Mouse (Mus musculus): ENCODE data around the gene Tex2. TPM values are rescaled to one million over a fixed set of nuclear protein-coding genes. Genes with fewer than 3 reads are reported as not detected.

Gene Tex2
- polyA plus RNA-seq, 1 experiment from 2014 or later = 11.9 TPM

DNA sequence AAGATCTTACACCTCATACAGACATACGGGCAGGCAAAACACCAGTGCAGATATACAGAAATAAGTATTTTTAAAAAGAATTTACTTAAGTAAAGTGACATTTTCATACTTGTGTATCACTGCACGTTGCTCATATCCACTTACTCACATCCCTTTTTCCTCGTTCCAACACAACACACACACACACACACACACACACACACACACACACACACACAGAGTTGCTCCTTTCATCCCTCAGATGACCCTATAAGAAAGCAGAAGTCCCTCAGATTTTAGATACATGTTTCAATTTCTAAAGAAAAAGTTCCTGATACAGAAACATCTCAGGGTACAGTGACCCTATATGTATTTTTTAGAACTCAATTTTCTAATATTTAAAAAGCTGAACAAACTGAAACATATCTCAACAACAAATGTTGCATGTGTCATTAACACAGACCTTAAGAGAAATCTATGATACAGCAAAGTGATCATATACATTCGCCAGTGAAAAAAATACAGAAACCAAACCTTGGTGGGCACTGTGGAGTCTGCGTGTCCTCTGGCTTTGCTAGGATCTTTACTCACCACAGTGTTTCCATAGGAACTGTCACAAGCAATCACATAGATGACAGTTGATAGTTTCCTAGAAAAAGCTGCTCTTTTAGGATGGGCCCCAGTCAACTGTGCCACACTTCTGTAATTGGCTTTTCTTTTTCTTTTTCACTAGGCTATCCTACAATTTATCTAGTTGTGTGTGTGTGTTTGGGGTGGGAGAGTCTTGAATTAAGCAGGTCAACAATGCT lies 151.9 kb downstream of the Tex2 start:
- 91% methylated on average over 5 of the region's 5 CpGs for WGBS
- no peak overlapping the region for H3K27ac ChIP-seq (ENCODE audit: low read depth, low read length)
- ATAC-seq (no peak), DNase-seq (ENCODE audit: low spot score) (no peak)
- no peaks in the 10 kb centered on the region for H3K36me3 ChIP-seq (ENCODE audit: control insufficient read depth, insufficient read depth, low read length)
- no peaks in the 10 kb centered on the region for H3K27me3 ChIP-seq (replicated peaks; ENCODE audit: control insufficient read depth, insufficient read depth, low read length)
- H3K9me3 ChIP-seq (replicated peaks; ENCODE audit: control insufficient read depth, low read length) = no peaks in the 10 kb centered on the region
- no peak overlapping the region for H3K4me3 ChIP-seq (ENCODE audit: low read depth, low read length)
- H3K9ac ChIP-seq (ENCODE audit: low read length) = no peak overlapping the region
- H3K4me2 ChIP-seq (ENCODE audit: low read length) = no peak overlapping the region
- H3K4me1 ChIP-seq (ENCODE audit: control insufficient read depth, insufficient read depth, low read length) = no peaks in the 10 kb centered on the region

DNA sequence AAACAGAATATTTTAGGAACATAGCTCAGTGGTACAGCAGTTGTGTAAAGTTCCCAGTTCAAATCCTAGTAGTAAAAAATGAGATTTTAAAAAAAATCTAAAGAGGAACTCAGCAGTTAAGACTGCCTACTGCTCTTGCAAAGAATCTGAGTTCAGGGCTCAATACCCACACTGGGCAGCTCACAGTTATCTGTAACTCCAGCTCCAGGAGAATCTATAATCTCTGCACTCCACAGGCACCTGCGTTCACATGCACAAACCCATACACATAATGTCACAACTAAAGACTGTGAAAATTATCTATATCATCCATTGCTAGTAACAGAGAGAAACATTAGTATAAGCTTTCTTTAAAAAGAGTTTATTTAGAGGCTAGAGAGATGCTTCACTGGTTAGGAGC lies 152.6 kb downstream of the Tex2 start:
- no peak overlapping the region for H3K4me2 ChIP-seq (ENCODE audit: low read length)
- no peaks in the 10 kb centered on the region for H3K27me3 ChIP-seq (replicated peaks; ENCODE audit: control insufficient read depth, insufficient read depth, low read length)
- no peak overlapping the region for H3K9ac ChIP-seq (ENCODE audit: low read length)
- no peaks in the 10 kb centered on the region for H3K9me3 ChIP-seq (replicated peaks; ENCODE audit: control insufficient read depth, low read length)
- H3K4me3 ChIP-seq (ENCODE audit: low read depth, low read length) = no peak overlapping the region
- 88% methylated on average over 1 of the region's 1 CpGs for WGBS
- ATAC-seq (no peak), DNase-seq (ENCODE audit: low spot score) (no peak)
- H3K27ac ChIP-seq (ENCODE audit: low read depth, low read length) = no peak overlapping the region
- no peaks in the 10 kb centered on the region for H3K36me3 ChIP-seq (ENCODE audit: control insufficient read depth, insufficient read depth, low read length)
- H3K4me1 ChIP-seq (ENCODE audit: control insufficient read depth, insufficient read depth, low read length) = no peaks in the 10 kb centered on the region

- H3K27ac ChIP-seq (ENCODE audit: low read depth, low read length) = no peak overlapping the region
- no peak overlapping the region for H3K4me2 ChIP-seq (ENCODE audit: low read length)
- H3K4me1 ChIP-seq (ENCODE audit: control insufficient read depth, insufficient read depth, low read length) = no peaks in the 10 kb centered on the region
- DNase-seq (ENCODE audit: low spot score) (no peak), ATAC-seq (no peak)
- WGBS = 94% methylated on average over 4 of the region's 4 CpGs
- H3K4me3 ChIP-seq (ENCODE audit: low read depth, low read length) = no peak overlapping the region
- H3K9me3 ChIP-seq (replicated peaks; ENCODE audit: control insufficient read depth, low read length) = no peaks in the 10 kb centered on the region
- H3K9ac ChIP-seq (ENCODE audit: low read length) = no peak overlapping the region
- no peaks in the 10 kb centered on the region for H3K27me3 ChIP-seq (replicated peaks; ENCODE audit: control insufficient read depth, insufficient read depth, low read length)
- H3K36me3 ChIP-seq (ENCODE audit: control insufficient read depth, insufficient read depth, low read length) = no peaks in the 10 kb centered on the region
Observed at GRCm38 (mm10) chr11:106458540-106458939, 154.7 kb downstream of the Tex2 start.

Other genes starting within 250 kb of the Tex2 start
- gene Prr29, start 248.0 kb downstream of the Tex2 start, polyA plus RNA-seq (2014; fragmentation: Nextera tagmentation; extraction: Ambion mirVana) = not detected in 2 replicates
- gene Icam2, start 225.3 kb downstream of the Tex2 start, polyA plus RNA-seq (2014; fragmentation: Nextera tagmentation; extraction: Ambion mirVana) = 16.0 and 17.9 TPM in 2 replicates
- gene Ern1, start 125.6 kb downstream of the Tex2 start, polyA plus RNA-seq (2014; fragmentation: Nextera tagmentation; extraction: Ambion mirVana) = 2.9 and 4.1 TPM in 2 replicates
- gene Pecam1, start 137.2 kb upstream of the Tex2 start, polyA plus RNA-seq (2014; fragmentation: Nextera tagmentation; extraction: Ambion mirVana) = 15.0 and 16.8 TPM in 2 replicates
- 0.61 and 0.78 TPM in 2 replicates for gene Milr1, start 137.8 kb upstream of the Tex2 start, polyA plus RNA-seq (2014; fragmentation: Nextera tagmentation; extraction: Ambion mirVana)
- gene Polg2, start 166.1 kb upstream of the Tex2 start, polyA plus RNA-seq (2014; fragmentation: Nextera tagmentation; extraction: Ambion mirVana) = 9.1 and 10.1 TPM in 2 replicates
- 504 and 550 TPM in 2 replicates for gene Ddx5, start 175.8 kb upstream of the Tex2 start, polyA plus RNA-seq (2014; fragmentation: Nextera tagmentation; extraction: Ambion mirVana)
- gene Cep95, start 175.8 kb upstream of the Tex2 start, polyA plus RNA-seq (2014; fragmentation: Nextera tagmentation; extraction: Ambion mirVana) = 12.2 and 14.2 TPM in 2 replicates